Mouse (Mus musculus) ES-Bruce4 (cell line): ENCODE results near the gene Olfr1443.

ENCODE experiments used
- CTCF ChIP-seq: IDR thresholded peaks from one replicate; pipeline ENCODE4 v1.8.1; 2011; ENCODE audit warnings: low read depth, low read length
- EP300 ChIP-seq: IDR thresholded peaks from 2 replicates; pipeline ENCODE4 v1.6.1; 2011; ENCODE audit warnings: low read depth, low read length; ENCODE audit not compliant: insufficient read depth

GRCm38 (mm10) chr19:12671051-12671450 lies 6.9 kb upstream of the Olfr1443 start:
- TF ChIP-seq CTCF (no peak), EP300 (no peak)
